Mouse (Mus musculus) adrenal gland, postnatal 14 days (tissue): ENCODE results near the gene Bicc1. TPM values are rescaled to one million over a fixed set of nuclear protein-coding genes. Genes with fewer than 3 reads are reported as not detected.

Experiments
- DNase-seq: peaks from one replicate; pipeline ENCODE4 v3.0.0; 2021; ENCODE audit warnings: mixed read lengths
- long read RNA-seq, 2 experiments: library from polyadenylated mRNA; stranded (forward); transcript quantifications; one replicate each; pipeline ENCODE4 v2.0.0; 2021
- total RNA-seq: library from RNA; stranded (reverse); gene quantifications from 2 replicates; pipeline ENCODE4 v1.2.3, GENCODE M21; 2021

The Bicc1 gene
- 17.1 and 19.2 TPM in 2 replicates for total RNA-seq
- long read RNA-seq, experiment 1, full-length matches to known transcripts: 11 of 13 reads
- long read RNA-seq, experiment 1, partial matches to known transcripts: 0 of 13 reads
- long read RNA-seq, experiment 1, other reads (novel, unspliced or antisense): 2 of 13 reads
- long read RNA-seq, experiment 2, full-length matches to known transcripts: 5 of 10 reads
- long read RNA-seq, experiment 2, partial matches to known transcripts: 3 of 10 reads
- long read RNA-seq, experiment 2, other reads (novel, unspliced or antisense): 2 of 10 reads

- peak; percentile 76 for DNase-seq
Measured at GRCm38 (mm10) chr10:71159676-71160235, at the start of gene Bicc1. Gene Bicc1 (minus strand): TSS chr10:71159700.

DNA sequence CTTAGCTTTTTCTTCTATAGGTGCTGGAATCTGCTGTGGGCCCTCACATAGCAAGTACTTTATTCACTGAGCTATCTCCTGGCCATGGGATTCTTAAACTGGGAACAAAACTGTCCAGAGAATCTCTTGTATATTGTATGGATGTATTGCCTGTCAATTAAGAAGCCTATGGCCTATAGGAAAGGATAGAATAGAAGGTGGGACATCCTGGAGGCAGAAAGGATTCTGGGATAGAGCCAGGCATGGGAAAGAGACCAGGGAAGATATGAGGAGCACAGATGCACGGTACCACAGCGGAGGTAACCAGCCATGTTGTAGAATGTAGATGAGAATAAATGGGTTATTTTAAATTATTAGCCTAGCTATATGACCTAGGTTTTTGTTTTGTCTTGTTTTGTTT is 42.0 kb upstream of the Bicc1 start:
- DNase-seq: no peak

DNA sequence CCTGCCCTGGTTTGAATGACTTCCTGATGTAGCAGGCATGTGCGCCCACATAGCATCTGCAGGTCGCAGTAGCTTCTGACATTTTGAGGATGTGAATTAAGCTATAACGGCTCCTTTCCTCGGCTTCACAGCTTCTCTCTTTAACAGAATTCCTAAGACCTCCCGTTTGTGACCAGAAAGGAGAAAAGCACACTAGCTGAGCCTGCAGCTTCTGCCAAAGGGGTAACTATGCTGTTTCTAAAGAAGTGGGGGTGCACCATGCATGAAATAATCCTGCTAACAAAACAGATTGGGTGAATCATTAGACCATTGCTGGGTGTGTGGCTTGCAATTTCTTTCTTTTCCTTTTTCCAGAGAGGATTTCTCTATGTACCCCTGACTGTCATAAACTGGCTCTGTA is 41.5 kb upstream of the Bicc1 start:
- no peak for DNase-seq

DNA sequence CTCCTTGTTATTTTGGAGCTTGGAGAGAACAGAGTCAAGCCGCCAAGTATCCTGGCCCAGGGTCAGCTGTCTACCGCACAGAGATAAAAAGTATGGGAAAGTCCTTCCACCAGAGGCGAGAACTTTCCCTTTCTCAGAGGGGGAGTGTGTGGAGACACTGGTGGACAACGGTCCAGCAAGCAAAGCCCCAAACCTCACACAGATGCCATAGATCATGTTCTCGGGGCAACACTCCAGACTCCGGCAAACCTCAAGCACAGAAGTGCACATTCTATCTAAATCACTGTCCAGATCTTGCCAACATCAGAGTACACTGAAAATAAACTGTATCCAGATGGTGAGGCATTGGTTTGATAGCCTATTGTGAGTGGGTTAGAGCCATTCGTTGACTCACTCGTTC is 39.2 kb upstream of the Bicc1 start:
- DNase-seq: no peak

DNA sequence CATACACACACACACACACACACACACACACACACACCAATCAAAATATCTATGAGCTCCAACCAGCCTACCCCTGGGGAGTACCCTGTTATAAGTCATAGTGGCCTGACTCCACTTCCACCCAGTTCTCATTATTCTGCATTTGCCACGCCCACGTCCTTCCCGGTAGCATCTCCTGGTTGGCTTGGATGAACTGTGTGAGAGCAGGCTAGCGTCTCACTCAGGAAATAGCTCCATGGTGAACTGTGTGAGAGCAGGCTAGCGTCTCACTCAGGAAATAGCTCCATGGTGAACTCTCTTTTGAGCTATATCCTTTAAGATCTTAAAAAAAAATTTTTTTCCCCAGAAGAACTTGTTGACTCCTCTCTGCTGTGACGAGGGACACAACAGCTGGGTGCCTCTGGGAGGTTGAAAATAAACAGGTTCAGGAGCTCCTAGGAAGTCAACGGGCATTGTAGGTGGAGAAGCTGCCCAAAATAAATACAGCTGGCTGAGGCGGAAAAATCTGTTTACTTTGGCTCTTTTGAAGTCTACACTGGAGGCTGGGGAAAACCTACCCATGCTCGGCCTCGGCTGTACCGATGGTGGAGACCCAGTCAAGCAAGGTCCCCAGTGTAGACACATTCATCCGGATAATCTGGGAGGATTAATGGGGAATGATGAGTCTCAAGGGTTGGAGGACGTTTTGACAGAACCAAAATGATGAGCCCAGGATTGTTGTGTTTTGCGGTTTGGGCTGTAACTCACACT is 37.7 kb upstream of the Bicc1 start:
- DNase-seq: no peak

DNA sequence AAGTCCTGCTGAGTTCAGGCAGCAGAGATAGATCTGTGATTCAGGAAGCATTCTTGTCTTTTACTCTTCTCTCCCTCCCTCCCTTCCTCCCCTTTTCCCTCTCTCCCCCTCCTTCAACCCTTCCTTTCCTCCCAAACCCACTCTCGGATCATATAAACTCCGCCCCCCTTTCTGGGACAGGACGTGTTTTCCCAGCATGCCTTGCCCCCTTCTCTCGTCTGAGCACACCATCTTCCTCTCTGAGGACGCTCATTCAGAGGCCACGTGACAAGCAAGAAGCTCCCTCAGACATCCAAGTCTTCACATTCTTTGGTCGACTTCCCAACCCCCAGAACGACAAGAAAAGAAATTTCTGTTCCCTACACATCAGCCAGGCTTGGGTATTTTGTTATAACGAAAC is 36.0 kb upstream of the Bicc1 start:
- DNase-seq: no peak

GRCm38 (mm10) chr10:71194713-71195112 is 35.2 kb upstream of the Bicc1 start:
- DNase-seq: no peak

DNA sequence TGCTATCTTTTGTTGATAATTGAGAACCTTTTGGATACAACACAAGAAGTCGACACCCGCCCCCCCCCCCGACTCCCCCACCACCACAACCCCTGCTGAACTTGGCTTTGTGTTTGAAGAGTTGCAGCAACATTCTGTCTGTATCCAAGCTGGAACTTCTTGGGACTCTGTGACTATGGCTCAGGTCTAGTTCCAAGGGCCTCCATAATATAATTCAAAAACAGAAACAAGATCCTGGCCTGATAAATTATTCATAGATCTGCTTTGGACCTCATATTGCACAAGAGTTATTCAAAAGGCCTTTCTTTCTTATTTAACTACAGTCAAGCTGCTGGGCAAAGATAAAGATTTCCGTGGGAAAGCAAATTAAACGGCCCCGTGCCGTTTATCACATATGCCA is 33.8 kb upstream of the Bicc1 start:
- no peak for DNase-seq

DNA sequence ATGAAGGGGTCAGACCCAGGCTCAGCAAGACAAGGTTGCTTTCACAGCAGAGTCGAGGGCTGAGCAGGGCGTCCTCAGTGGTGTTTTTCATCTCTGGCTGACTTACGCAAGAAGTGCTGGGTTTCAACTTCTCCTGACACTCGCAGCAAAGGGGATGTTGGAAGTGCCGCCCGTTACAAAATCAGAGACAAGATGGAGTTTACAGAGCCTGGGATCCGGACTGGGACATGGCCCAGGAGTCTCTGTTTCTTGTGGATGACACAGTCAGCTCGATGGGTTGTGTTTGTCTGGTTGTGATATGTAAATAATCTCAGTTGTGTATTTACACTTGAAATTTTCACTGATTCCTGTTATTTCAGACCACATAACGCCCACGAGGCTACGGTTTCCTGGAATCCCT is 33.4 kb upstream of the Bicc1 start:
- no peak for DNase-seq

- no peak for DNase-seq
Measured at GRCm38 (mm10) chr10:71188681-71189080, 29.2 kb upstream of the Bicc1 start.

DNA sequence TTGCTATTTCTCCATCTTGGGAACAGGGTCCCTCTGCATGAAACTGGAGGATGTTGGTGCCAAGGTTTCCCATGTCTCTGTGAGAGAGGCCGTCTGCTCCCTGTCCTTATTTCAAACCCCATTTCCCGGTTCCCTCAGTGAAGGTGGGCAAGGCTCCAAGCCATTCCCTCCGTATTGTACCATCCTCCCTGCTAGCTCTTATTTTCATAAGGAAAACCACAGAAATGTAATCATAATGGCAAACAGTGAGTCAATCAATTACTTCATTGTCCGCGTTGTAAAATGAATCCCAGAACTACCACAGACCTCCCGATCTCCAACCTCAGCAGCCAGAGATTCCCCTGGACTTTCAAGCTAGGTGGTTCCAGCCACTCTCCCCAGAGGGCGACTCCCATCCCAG is 25.6 kb upstream of the Bicc1 start:
- no peak for DNase-seq

DNA sequence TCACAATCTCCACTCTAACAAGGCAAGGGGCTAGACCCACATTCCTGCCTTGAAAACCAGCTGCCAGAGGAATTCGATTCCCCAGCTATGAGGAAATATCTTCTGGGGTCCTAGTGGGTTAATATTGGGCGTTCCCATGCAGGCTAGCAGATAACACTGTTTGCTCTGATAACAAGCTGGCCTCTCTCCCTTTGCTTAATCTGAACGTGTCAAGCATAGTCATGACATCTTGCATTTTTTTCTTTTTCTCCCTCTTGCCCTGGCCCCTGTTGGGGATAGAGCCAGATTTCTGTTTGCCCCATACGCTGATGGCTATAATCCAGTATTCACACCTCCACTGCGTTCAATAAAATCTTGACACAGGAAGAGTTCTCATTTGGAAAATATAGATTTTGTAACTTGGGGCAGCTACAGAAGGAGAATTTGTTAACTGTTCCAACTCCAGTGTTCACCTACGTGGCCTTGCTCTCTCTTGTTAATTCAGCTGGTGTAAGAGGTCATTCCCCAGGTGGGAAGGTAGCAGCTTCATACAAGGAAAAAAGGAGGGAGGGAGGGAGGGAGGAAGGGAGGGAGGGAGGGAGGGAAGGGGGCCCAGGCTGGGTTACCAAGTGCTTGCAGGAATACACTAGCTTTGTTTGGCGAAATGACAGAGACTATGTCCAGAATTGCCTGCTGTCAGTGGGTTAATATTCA is 24.0 kb upstream of the Bicc1 start:
- no peak for DNase-seq

DNA sequence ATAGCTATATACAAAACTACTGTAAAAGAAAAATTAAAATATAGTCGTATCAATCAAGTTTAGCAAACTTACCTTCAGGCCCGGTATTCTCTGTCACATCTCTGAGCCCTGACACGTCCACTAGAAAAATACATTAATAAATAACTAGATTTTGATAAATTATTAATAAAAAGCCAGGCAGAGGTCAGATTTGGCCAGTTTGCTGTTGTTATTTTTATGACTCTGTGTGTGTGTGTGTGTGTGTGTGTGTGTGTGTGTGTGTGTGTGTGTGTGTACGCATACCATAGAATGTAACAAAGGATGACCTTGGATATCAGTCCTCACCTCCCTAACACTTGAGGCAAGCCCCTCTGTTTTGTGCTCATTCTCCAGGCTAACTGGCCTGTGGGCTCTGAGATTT is 22.4 kb upstream of the Bicc1 start:
- no peak for DNase-seq

GRCm38 (mm10) chr10:71181091-71181490 is 21.6 kb upstream of the Bicc1 start:
- no peak for DNase-seq

DNA sequence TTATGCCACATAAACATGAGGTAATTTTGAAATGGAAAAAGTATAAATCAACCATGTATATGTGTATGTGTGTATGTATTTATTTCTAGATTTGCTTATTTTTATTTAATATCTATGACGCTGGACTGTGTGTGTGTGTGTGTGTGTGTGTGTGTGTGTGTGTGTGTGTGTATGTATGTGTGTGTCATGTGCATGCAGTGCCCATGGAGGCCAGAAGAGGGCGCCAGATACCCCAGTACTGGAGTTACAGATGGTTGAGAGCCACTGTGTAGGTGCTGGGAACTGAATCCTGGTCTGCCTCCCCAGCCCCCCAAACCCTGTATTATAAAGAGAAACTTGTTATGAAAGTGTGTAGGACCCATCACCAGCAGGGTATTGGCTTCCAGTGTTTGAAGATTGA is 20.6 kb upstream of the Bicc1 start:
- DNase-seq: no peak

- no peak for DNase-seq
Measured at GRCm38 (mm10) chr10:71177201-71177600, 17.7 kb upstream of the Bicc1 start.

GRCm38 (mm10) chr10:71176341-71176740 is 16.8 kb upstream of the Bicc1 start:
- DNase-seq: no peak

DNA sequence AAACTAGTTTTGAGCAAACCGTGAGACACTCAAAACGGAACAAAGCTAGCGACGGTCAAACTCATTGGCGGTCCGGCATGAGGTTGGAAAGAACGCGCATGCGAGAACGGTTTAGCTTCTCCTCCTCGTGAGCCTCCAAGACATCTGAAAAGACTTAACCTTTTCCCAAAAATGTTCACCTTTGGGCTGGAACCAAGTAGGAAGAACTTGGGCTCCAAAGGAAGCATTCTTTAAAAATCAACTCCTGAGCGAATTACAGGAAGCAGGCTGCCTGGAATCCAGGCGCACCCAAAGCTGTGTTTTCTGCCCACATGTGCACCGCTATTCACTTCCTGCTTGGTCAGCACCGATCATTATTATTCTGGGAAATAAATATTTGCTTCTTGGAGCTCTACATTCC is 15.8 kb upstream of the Bicc1 start:
- DNase-seq: no peak

DNA sequence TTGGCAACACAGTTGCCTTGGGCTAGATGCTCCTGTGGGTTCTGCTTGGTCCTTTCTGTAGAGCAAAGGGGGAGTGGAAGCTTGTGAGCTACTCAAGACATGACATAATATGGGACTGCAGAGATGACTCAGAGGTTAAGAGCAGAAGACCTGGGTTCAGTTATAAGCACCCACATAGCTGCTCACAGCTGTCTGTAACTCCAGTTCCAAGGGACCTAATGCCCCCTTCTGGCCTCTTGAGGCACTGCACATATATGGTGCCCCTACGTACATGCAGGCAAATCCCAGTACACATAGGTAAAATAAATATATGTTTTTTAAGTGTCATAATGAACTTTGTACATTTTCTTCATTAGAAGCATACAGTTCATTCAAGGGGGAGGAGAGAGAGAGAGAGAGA is 11.9 kb upstream of the Bicc1 start:
- no peak for DNase-seq

DNA sequence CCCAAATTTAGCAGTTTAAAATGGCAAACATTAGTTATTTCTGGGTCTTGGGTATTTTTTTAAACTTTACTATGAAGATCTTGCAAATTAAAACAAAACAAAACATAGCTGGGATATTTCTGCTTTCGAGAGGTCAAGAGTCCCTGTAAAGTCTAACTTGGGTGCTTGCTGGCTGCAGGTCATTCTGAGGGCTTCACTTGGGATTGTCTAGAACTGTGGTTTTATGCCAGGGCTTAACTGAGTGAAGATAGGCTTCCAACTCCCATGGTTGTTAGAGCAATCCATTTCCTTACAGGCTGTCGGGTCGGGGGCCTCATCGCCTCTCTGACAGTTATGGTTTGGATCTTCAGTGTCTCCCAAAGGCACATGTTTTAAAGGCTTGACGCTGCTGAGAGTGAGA is 11.3 kb upstream of the Bicc1 start:
- DNase-seq: no peak

DNA sequence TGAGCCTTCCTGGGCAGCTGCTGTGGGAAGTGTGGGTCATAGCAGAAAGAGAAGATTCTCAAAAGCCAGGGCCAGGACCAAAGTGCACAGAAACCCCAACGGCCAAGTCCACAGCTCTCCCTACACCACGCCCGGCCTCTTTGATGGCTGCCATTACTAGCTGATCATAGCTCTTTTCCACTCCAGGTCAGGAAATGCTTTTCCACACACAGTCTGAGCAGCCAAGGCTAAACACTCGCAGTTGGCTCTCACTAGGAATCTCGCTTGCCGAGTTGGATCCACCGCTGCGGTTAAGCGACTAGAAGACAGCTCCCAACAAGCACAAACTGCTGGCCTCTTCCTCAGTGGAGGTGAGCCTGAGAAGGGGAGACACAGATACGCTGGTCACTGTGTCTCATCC is 10.3 kb upstream of the Bicc1 start:
- DNase-seq: no peak

GRCm38 (mm10) chr10:71169171-71169570 is 9.7 kb upstream of the Bicc1 start:
- DNase-seq: no peak

- DNase-seq: no peak
Measured at GRCm38 (mm10) chr10:71160449-71160848, 949 bp upstream of the Bicc1 start.
